Comparison of ENCODE assay signal across 39 mouse cellular contexts in genomic region chr1:131641565-131641964, GRCm38 (mm10). TPM values are rescaled to one million over a fixed set of nuclear protein-coding genes. Genes with fewer than 3 reads are reported as not detected.
"Had no signal": no experiment of that assay in that cellular context is flagged by ENCODE, and none has a peak within 500 bp of the region (broad histone marks: within the 10 kb centered on the region; RNA-seq: fewer than 3 reads in every experiment).

No protein-coding gene starts in this region.

- ATAC-seq: hindbrain, embryonic 16.5 days; inflammation-experienced regulatory T-cells, adult 6 months; intestine, postnatal 0 days had no signal

- H3K9ac ChIP-seq: heart, embryonic 12.5 days; hindbrain, embryonic 12.5 days; hindbrain, embryonic 14.5 days; limb, embryonic 13.5 days; limb, embryonic 15.5 days; liver, embryonic 13.5 days had no signal

- H3K4me2 ChIP-seq: heart, embryonic 12.5 days; hindbrain, embryonic 12.5 days; hindbrain, embryonic 14.5 days; limb, embryonic 13.5 days; limb, embryonic 15.5 days; liver, embryonic 11.5 days had no signal

- H3K4me1 ChIP-seq: heart, embryonic 10.5 days; heart, embryonic 12.5 days; hindbrain, embryonic 10.5 days; hindbrain, embryonic 12.5 days; limb, embryonic 13.5 days; limb, embryonic 15.5 days had no signal

- H3K4me3 ChIP-seq: gastrocnemius, adult 2 months; heart, embryonic 10.5 days; heart, embryonic 12.5 days; hindbrain, embryonic 10.5 days; hindbrain, embryonic 12.5 days; layer of hippocampus, adult 2 months; limb, embryonic 13.5 days; limb, embryonic 15.5 days had no signal

- H3K9me3 ChIP-seq: heart, embryonic 10.5 days; heart, embryonic 12.5 days; hindbrain, embryonic 10.5 days; hindbrain, embryonic 12.5 days; limb, embryonic 13.5 days; limb, embryonic 15.5 days; liver, embryonic 13.5 days had no signal

- H3K27ac ChIP-seq: gastrocnemius, adult 2 months; heart, embryonic 10.5 days; hindbrain, embryonic 10.5 days; hindbrain, embryonic 12.5 days; hindbrain, embryonic 14.5 days; layer of hippocampus, adult 2 months; limb, embryonic 13.5 days; limb, embryonic 15.5 days; liver, embryonic 13.5 days had no signal

- H3K36me3 ChIP-seq: heart, embryonic 10.5 days; heart, embryonic 12.5 days; hindbrain, embryonic 10.5 days; hindbrain, embryonic 12.5 days; limb, embryonic 13.5 days; limb, embryonic 15.5 days had no signal

- DNase-seq: gastrocnemius, adult 2 months; gastrocnemius, postnatal 10 days; gastrocnemius, postnatal 25 days; heart, adult 18-20 months; heart, postnatal 10 days; heart, postnatal 4 days; kidney, adult 18-20 months; kidney, adult 8-10 months; kidney, postnatal 10 days; kidney, postnatal 25 days; kidney, postnatal 4 days; left cerebral cortex, postnatal 4 days had no signal

- H3K27me3 ChIP-seq: heart, embryonic 12.5 days; hindbrain, embryonic 12.5 days; limb, embryonic 13.5 days; limb, embryonic 15.5 days; liver, embryonic 13.5 days had no signal

RNA-seq across cellular contexts. Expression of gene Ctse, which starts 3.5 kb away (rescaled TPM):
- total RNA-seq: layer of hippocampus, adult 2 months; layer of hippocampus, postnatal 25 days; left cerebral cortex, postnatal 25 days had no signal
- polyA plus RNA-seq: heart, embryonic 14.5 days; hindbrain, embryonic 10.5 days; hindbrain, embryonic 14.5 days; hindbrain, embryonic 16.5 days had no signal

RNA-seq across cellular contexts. Expression of gene Avpr1b, which starts 42.5 kb away (rescaled TPM):
- total RNA-seq: gastrocnemius, adult 2 months; gastrocnemius, postnatal 10 days; gastrocnemius, postnatal 25 days; gastrocnemius, postnatal 4 days; granulocyte monocyte progenitor cell, adult 5-6 weeks; heart, adult 18-20 months; heart, adult 8-10 months; heart, postnatal 10 days; heart, postnatal 25 days; heart, postnatal 4 days; left cerebral cortex, adult 18-20 months; left cerebral cortex, adult 8-10 months; left cerebral cortex, postnatal 25 days; left cerebral cortex, postnatal 4 days had no signal
- polyA plus RNA-seq: heart, embryonic 10.5 days; heart, embryonic 12.5 days; heart, embryonic 14.5 days; heart, embryonic 16.5 days; hindbrain, embryonic 10.5 days; hindbrain, embryonic 12.5 days; hindbrain, embryonic 14.5 days; hindbrain, embryonic 16.5 days; inflammation-experienced regulatory T-cells, adult 6 months; intestine, postnatal 0 days; kidney, embryonic 14.5 days; kidney, embryonic 16.5 days; limb, embryonic 11.5 days; limb, embryonic 13.5 days; limb, embryonic 15.5 days; liver, embryonic 11.5 days; liver, embryonic 13.5 days; liver, embryonic 16.5 days had no signal
